Mouse (Mus musculus) forebrain, embryonic 16.5 days (tissue): ENCODE measurements around the gene Sema3e. TPM values are rescaled to one million over a fixed set of nuclear protein-coding genes. Genes with fewer than 3 reads are reported as not detected.

Experiments
- ATAC-seq: fragments of 200-750 bp; cut with Nextera tagmentation; 2 replicates; pipeline ENCODE4 v1.8.0; 2017; ENCODE audit warnings: mild to moderate bottlenecking, moderate library complexity
- H3K27ac ChIP-seq: fragments of 300-500 bp; sonication (generic); 2 replicates; pipeline ENCODE4 v1.5.1; 2014; ENCODE audit warnings: low read length, control low read depth
- H3K27me3 ChIP-seq: fragments of 300-500 bp; sonication (generic); replicated peaks from 2 replicates; pipeline ENCODE4 v1.6.1; 2014; ENCODE audit warnings: low read length; ENCODE audit not compliant: control insufficient read depth, insufficient read depth
- H3K36me3 ChIP-seq: fragments of 300-500 bp; sonication (generic); 2 replicates; pipeline ENCODE4 v1.6.1; 2014; ENCODE audit not compliant: control insufficient read depth, insufficient read depth
- H3K4me1 ChIP-seq: fragments of 300-500 bp; sonication (generic); replicated peaks from 2 replicates; pipeline ENCODE4 v1.6.1; 2014; ENCODE audit warnings: low read length; ENCODE audit not compliant: control insufficient read depth, insufficient read depth
- H3K4me2 ChIP-seq: fragments of 300-500 bp; sonication (generic); 2 replicates; pipeline ENCODE4 v1.6.1; 2014; ENCODE audit warnings: mild to moderate bottlenecking, low read length, control low read depth
- H3K4me3 ChIP-seq: fragments of 300-500 bp; sonication (generic); replicated peaks from 2 replicates; pipeline ENCODE4 v1.5.1; 2014; ENCODE audit warnings: mild to moderate bottlenecking, low read length, control low read depth
- H3K9ac ChIP-seq: fragments of 300-500 bp; sonication (generic); replicated peaks from 2 replicates; pipeline ENCODE4 v1.6.1; 2014; ENCODE audit warnings: low read depth, low read length, control low read depth
- H3K9me3 ChIP-seq: fragments of 300-500 bp; sonication (generic); 2 replicates; pipeline ENCODE4 v1.6.1; 2016; ENCODE audit warnings: low read length; ENCODE audit not compliant: control insufficient read depth
- WGBS: fragments of 180-500 bp; shearing (Covaris S2); extraction: QIAGEN DNeasy Blood & Tissue Kit; methylation state at CpG from one replicate; pipeline ENCODE4 v1.1.7; 2014; 5-methylcytosine and 5-hydroxymethylcytosine counted together
- polyA plus RNA-seq: library from polyadenylated mRNA; unstranded; fragments of >200 nt; fragmentation: Nextera tagmentation; extraction: Ambion mirVana; gene quantifications from 2 replicates; pipeline ENCODE4 v1.2.1, GENCODE M21; 2015

Sema3e gene
- polyA plus RNA-seq, 1 experiment from 2014 or later, result 2.4 TPM

GRCm38 (mm10) chr5:14059895-14060553 is 34.9 kb downstream of the Sema3e start:
- Histone ChIP-seq H3K9me3 (no peaks in the 10 kb centered on the region), H3K4me1 (no peaks in the 10 kb centered on the region; the same call in 1 of the 2 replicates), H3K36me3 (no peaks in the 10 kb centered on the region), H3K9ac (no peak overlapping the region), H3K4me3 (no peak overlapping the region), H3K27ac (no peak overlapping the region), H3K27me3 (no peaks in the 10 kb centered on the region), H3K4me2 (no peak overlapping the region)
- 52% methylated on average over 4 of the region's 4 CpGs for WGBS
- 0 out of 2 replicates have a peak, but pooled peaks have one; percentile 23 for ATAC-seq

GRCm38 (mm10) chr5:14062918-14063481 is 37.9 kb downstream of the Sema3e start:
- no peak for ATAC-seq
- Histone ChIP-seq H3K27me3 (no peaks in the 10 kb centered on the region), H3K9me3 (no peaks in the 10 kb centered on the region), H3K36me3 (no peaks in the 10 kb centered on the region), H3K9ac (no peak overlapping the region), H3K4me2 (no peak overlapping the region), H3K4me1 (no peaks in the 10 kb centered on the region; the same call in 1 of the 2 replicates), H3K27ac (no peak overlapping the region), H3K4me3 (no peak overlapping the region)
- 8% methylated on average over 4 of the region's 4 CpGs for WGBS

- ATAC-seq, result no peak
- no peak overlapping the region for H3K27ac ChIP-seq
- 77% methylated on average over 3 of the region's 3 CpGs for WGBS
- H3K9me3 ChIP-seq, result no peaks in the 10 kb centered on the region
- no peak overlapping the region for H3K4me3 ChIP-seq
- H3K4me2 ChIP-seq, result no peak overlapping the region
- H3K4me1 ChIP-seq, result no peaks in the 10 kb centered on the region
- H3K9ac ChIP-seq, result no peak overlapping the region
- H3K36me3 ChIP-seq, result no peaks in the 10 kb centered on the region
- no peaks in the 10 kb centered on the region for H3K27me3 ChIP-seq
These were observed 48.1 kb downstream of the Sema3e start for GRCm38 (mm10) chr5:14073152-14073551.

- no peak for ATAC-seq
- Histone ChIP-seq H3K4me2 (no peak overlapping the region), H3K36me3 (no peaks in the 10 kb centered on the region), H3K4me1 (peaks cover 6% of the 10 kb centered on the region; the same call in 1 of the 2 replicates), H3K4me3 (no peak overlapping the region), H3K9ac (no peak overlapping the region), H3K27ac (no peak overlapping the region), H3K27me3 (no peaks in the 10 kb centered on the region), H3K9me3 (no peaks in the 10 kb centered on the region)
- WGBS, result 87% methylated on average over 2 of the region's 2 CpGs
These were observed 63.0 kb downstream of the Sema3e start for GRCm38 (mm10) chr5:14088100-14088499.

- no peak for ATAC-seq
- no peak overlapping the region for H3K9ac ChIP-seq
- no peak overlapping the region for H3K4me2 ChIP-seq
- no peaks in the 10 kb centered on the region for H3K36me3 ChIP-seq
- H3K27ac ChIP-seq, result no peak overlapping the region
- WGBS, result 74% methylated on average over 9 of the region's 9 CpGs
- H3K27me3 ChIP-seq, result no peaks in the 10 kb centered on the region
- no peaks in the 10 kb centered on the region for H3K9me3 ChIP-seq
- H3K4me1 ChIP-seq, result peaks cover 6% of the 10 kb centered on the region; the same call in 1 of the 2 replicates
- H3K4me3 ChIP-seq, result no peak overlapping the region
These were observed 65.0 kb downstream of the Sema3e start for GRCm38 (mm10) chr5:14089875-14090608.

GRCm38 (mm10) chr5:14090609-14090969 is 65.5 kb downstream of the Sema3e start:
- no peak overlapping the region for H3K4me2 ChIP-seq
- H3K9ac ChIP-seq, result no peak overlapping the region
- H3K36me3 ChIP-seq, result no peaks in the 10 kb centered on the region
- 87% methylated on average over 4 of the region's 4 CpGs for WGBS
- peaks cover 6% of the 10 kb centered on the region; the same call in 1 of the 2 replicates for H3K4me1 ChIP-seq
- ATAC-seq, result no peak
- no peak overlapping the region for H3K4me3 ChIP-seq
- no peak overlapping the region for H3K27ac ChIP-seq
- no peaks in the 10 kb centered on the region for H3K27me3 ChIP-seq
- no peaks in the 10 kb centered on the region for H3K9me3 ChIP-seq

- WGBS, result 40% methylated on average over 14 of the region's 14 CpGs
- no peak overlapping the region for H3K4me3 ChIP-seq
- H3K9me3 ChIP-seq, result no peaks in the 10 kb centered on the region
- no peak overlapping the region for H3K9ac ChIP-seq
- H3K27ac ChIP-seq, result no peak overlapping the region
- H3K4me1 ChIP-seq, result peaks cover 6% of the 10 kb centered on the region; the same call in 1 of the 2 replicates
- no peaks in the 10 kb centered on the region for H3K36me3 ChIP-seq
- no peaks in the 10 kb centered on the region for H3K27me3 ChIP-seq
- no peak for ATAC-seq
- H3K4me2 ChIP-seq, result peak overlapping the region; percentile 30
These were observed 67.2 kb downstream of the Sema3e start for GRCm38 (mm10) chr5:14092262-14092776.

- ATAC-seq, result no peak
- no peak overlapping the region for H3K27ac ChIP-seq
- no peak overlapping the region for H3K4me2 ChIP-seq
These were observed 71.1 kb downstream of the Sema3e start for GRCm38 (mm10) chr5:14096196-14096595.

GRCm38 (mm10) chr5:14098677-14099076 is 73.6 kb downstream of the Sema3e start:
- Histone ChIP-seq H3K9ac (no peak overlapping the region), H3K27me3 (no peaks in the 10 kb centered on the region), H3K4me2 (no peak overlapping the region), H3K27ac (no peak overlapping the region), H3K4me1 (no peaks in the 10 kb centered on the region), H3K9me3 (no peaks in the 10 kb centered on the region), H3K4me3 (no peak overlapping the region), H3K36me3 (no peaks in the 10 kb centered on the region)
- 96% methylated on average over 3 of the region's 3 CpGs for whole genome bisulfite sequencing
- no peak for ATAC-seq

More at GRCm38 (mm10) chr5:14096196-14096595, 71.1 kb downstream of the Sema3e start:
- Histone ChIP-seq H3K9me3 (no peaks in the 10 kb centered on the region), H3K36me3 (no peaks in the 10 kb centered on the region), H3K4me1 (peaks cover 6% of the 10 kb centered on the region; the same call in 1 of the 2 replicates), H3K4me3 (no peak overlapping the region), H3K27me3 (no peaks in the 10 kb centered on the region), H3K9ac (no peak overlapping the region)
- 83% methylated on average over 1 of the region's 1 CpGs for WGBS
